Mouse (Mus musculus) embryonic facial prominence, embryonic 14.5 days (tissue): ENCODE measurements around the gene Mymk. TPM values are rescaled to one million over a fixed set of nuclear protein-coding genes. Genes with fewer than 3 reads are reported as not detected.

ENCODE experiments used
- ATAC-seq: fragments of 200-750 bp; cut with Nextera tagmentation; 2 replicates; pipeline ENCODE4 v1.8.0; 2017; ENCODE audit warnings: low read depth, moderate number of reproducible peaks, moderate TSS enrichment
- DNase-seq: peaks from one replicate; pipeline ENCODE4 v3.0.0-alpha.2; 2015; ENCODE audit warnings: low spot score
- H3K27ac ChIP-seq: fragments of 300-500 bp; sonication (generic); replicated peaks from 2 replicates; pipeline ENCODE4 v1.5.1; 2014; ENCODE audit warnings: low read depth, mild to moderate bottlenecking, low read length, moderate library complexity
- H3K27me3 ChIP-seq: fragments of 300-500 bp; sonication (generic); replicated peaks from 2 replicates; pipeline ENCODE4 v1.6.1; 2014; ENCODE audit warnings: low read length; ENCODE audit not compliant: control insufficient read depth, insufficient read depth
- H3K36me3 ChIP-seq: fragments of 300-500 bp; sonication (generic); 2 replicates; pipeline ENCODE4 v1.6.1; 2014; ENCODE audit warnings: low read length, mixed read lengths; ENCODE audit not compliant: control insufficient read depth, insufficient read depth
- H3K4me1 ChIP-seq: fragments of 300-500 bp; sonication (generic); 2 replicates; pipeline ENCODE4 v1.6.1; 2014; ENCODE audit warnings: antibody characterized with exemption, low read length; ENCODE audit not compliant: control insufficient read depth, insufficient read depth
- H3K4me2 ChIP-seq: fragments of 300-500 bp; sonication (generic); 2 replicates; pipeline ENCODE4 v1.6.1; 2014; ENCODE audit warnings: low read depth, mild to moderate bottlenecking, low read length, moderate library complexity, mixed read lengths
- H3K4me3 ChIP-seq: fragments of 300-500 bp; sonication (generic); 2 replicates; pipeline ENCODE4 v1.5.1; 2014; ENCODE audit warnings: low read depth, mild to moderate bottlenecking, low read length
- H3K9ac ChIP-seq: fragments of 300-500 bp; sonication (generic); 2 replicates; pipeline ENCODE4 v1.6.1; 2014; ENCODE audit warnings: low read depth, mild to moderate bottlenecking, low read length, moderate library complexity, mixed read lengths
- H3K9me3 ChIP-seq: fragments of 300-500 bp; sonication (generic); 2 replicates; pipeline ENCODE4 v1.6.1; 2016; ENCODE audit warnings: low read length; ENCODE audit not compliant: control insufficient read depth
- WGBS: fragments of 180-500 bp; shearing (Covaris S2); extraction: QIAGEN DNeasy Blood & Tissue Kit; methylation state at CpG from one replicate; pipeline ENCODE4 v1.1.7; 2014; 5-methylcytosine and 5-hydroxymethylcytosine counted together
- polyA plus RNA-seq: library from polyadenylated mRNA; unstranded; fragments of >200 nt; fragmentation: Nextera tagmentation; extraction: Ambion mirVana; gene quantifications from 2 replicates; pipeline ENCODE4 v1.2.1, GENCODE M21; 2014

The Mymk gene
- polyA plus RNA-seq, 1 experiment from 2014 or later: 111 TPM

- Histone ChIP-seq H3K27me3 (no peaks in the 10 kb centered on the region), H3K4me3 (no peak overlapping the region), H3K9ac (no peak overlapping the region), H3K4me1 (no peaks in the 10 kb centered on the region), H3K36me3 (no peaks in the 10 kb centered on the region), H3K9me3 (no peaks in the 10 kb centered on the region), H3K4me2 (no peak overlapping the region), H3K27ac (no peak overlapping the region)
- DNase-seq (no peak), ATAC-seq (no peak)
- WGBS: 88% methylated on average over 3 of the region's 3 CpGs
Observed at GRCm38 (mm10) chr2:27026332-27026731, 45.6 kb downstream of the Mymk start.

- ATAC-seq: no peak
- WGBS: 86% methylated on average over 3 of the region's 3 CpGs
Observed at GRCm38 (mm10) chr2:27025545-27025944, 46.4 kb downstream of the Mymk start.

DNA sequence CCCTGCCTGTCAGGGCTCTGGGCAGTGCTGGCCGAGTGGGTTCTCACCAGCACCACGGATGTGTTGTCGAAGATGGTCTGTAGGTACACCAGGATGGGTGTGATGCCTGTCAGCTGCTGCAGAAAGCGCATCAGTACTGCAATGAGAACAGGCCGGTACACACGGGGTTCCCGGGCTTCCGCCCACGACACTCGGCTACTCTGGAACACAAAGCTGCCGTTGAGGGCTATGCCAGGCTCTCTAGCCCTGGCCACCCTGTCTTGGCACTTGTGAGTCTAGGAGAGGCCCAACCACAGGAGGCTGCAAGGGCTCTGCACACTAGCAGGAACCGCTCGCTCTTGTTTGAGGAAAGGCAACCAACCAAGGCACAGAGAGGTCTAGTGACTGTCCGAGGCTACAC lies 47.8 kb downstream of the Mymk start:
- peaks cover 20% of the 10 kb centered on the region; the same call in 1 of the 2 replicates for H3K36me3 ChIP-seq
- 82% methylated on average over 14 of the region's 14 CpGs for WGBS
- ATAC-seq: no peak

More at GRCm38 (mm10) chr2:27025545-27025944, 46.4 kb downstream of the Mymk start:
- Histone ChIP-seq H3K27me3 (no peaks in the 10 kb centered on the region), H3K9me3 (no peaks in the 10 kb centered on the region), H3K4me3 (no peak overlapping the region), H3K36me3 (peaks cover 7% of the 10 kb centered on the region; the same call in 1 of the 2 replicates), H3K9ac (no peak overlapping the region), H3K27ac (no peak overlapping the region), H3K4me1 (no peaks in the 10 kb centered on the region), H3K4me2 (no peak overlapping the region)
- DNase-seq: no peak

DNA sequence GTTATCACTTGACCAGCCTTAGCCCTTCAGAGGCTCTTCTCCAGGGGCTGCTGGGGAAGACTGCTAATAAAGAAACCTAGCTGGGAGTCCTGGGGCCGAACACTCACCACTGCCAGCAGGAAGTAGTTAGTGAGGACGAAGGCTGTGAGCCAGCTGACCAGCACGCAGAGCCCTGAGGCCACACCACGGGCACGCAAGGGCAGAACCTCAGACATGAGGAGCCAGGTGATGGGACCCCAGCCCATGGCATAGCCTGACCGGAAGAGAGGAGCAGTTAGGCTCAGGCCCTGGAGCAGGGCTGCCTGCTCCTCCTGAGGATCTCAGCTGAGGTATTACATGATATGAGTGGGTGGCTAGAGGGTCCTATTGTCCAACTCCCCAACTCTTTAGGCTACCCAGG lies 49.4 kb downstream of the Mymk start:
- Histone ChIP-seq H3K4me3 (no peak overlapping the region), H3K4me1 (no peaks in the 10 kb centered on the region), H3K9me3 (no peaks in the 10 kb centered on the region), H3K27ac (no peak overlapping the region), H3K27me3 (no peaks in the 10 kb centered on the region), H3K4me2 (no peak overlapping the region), H3K9ac (no peak overlapping the region), H3K36me3 (peaks cover 35% of the 10 kb centered on the region)
- ATAC-seq (no peak), DNase-seq (no peak)
- 80% methylated on average over 4 of the region's 6 CpGs for WGBS

More for the DNA sequence above, 47.8 kb downstream of the Mymk start:
- Histone ChIP-seq H3K4me1 (no peaks in the 10 kb centered on the region), H3K27ac (no peak overlapping the region), H3K4me2 (no peak overlapping the region), H3K27me3 (no peaks in the 10 kb centered on the region), H3K9me3 (no peaks in the 10 kb centered on the region), H3K9ac (peak overlapping the region; percentile 6; the same call in 1 of the 2 replicates), H3K4me3 (no peak overlapping the region)
- DNase-seq: no peak

- no peak overlapping the region for H3K4me3 ChIP-seq
- 67% methylated on average over 1 of the region's 1 CpGs for WGBS
- no peak overlapping the region for H3K4me2 ChIP-seq
- ATAC-seq: no peak
- H3K36me3 ChIP-seq: peaks cover 50% of the 10 kb centered on the region
- no peak overlapping the region for H3K27ac ChIP-seq
- H3K27me3 ChIP-seq: no peaks in the 10 kb centered on the region
- DNase-seq: no peak
- H3K9ac ChIP-seq: no peak overlapping the region
- no peaks in the 10 kb centered on the region for H3K4me1 ChIP-seq
- no peaks in the 10 kb centered on the region for H3K9me3 ChIP-seq
Observed at GRCm38 (mm10) chr2:27021103-27021502, 50.9 kb downstream of the Mymk start.

GRCm38 (mm10) chr2:27019530-27019929 lies 52.4 kb downstream of the Mymk start:
- Histone ChIP-seq H3K9me3 (no peaks in the 10 kb centered on the region), H3K27ac (no peak overlapping the region), H3K4me1 (no peaks in the 10 kb centered on the region), H3K9ac (no peak overlapping the region), H3K36me3 (peaks cover 66% of the 10 kb centered on the region), H3K4me3 (no peak overlapping the region), H3K27me3 (no peaks in the 10 kb centered on the region), H3K4me2 (no peak overlapping the region)
- WGBS: 83% methylated on average over 2 of the region's 2 CpGs
- ATAC-seq (no peak), DNase-seq (no peak)

DNA sequence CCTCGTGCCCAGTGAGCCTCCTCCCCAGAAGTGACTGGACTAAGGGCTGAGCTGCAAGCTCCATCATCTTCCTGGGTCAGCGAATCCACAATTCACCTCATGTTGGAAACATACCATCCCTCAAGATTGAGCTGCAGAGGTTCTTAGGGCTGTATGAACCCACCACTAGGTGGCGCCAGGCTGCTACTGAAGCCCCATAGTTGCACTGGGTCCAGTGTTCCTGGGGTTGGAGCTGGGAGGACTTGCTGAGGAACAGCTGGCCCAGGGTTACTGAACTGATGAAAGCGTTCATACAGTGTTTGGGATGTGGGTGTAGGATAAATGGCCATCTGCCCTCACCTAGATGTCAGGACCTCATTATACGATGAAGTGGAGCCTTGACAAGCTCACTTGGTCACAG lies 54.2 kb downstream of the Mymk start:
- 50% methylated on average over 5 of the region's 5 CpGs for WGBS
- Histone ChIP-seq H3K36me3 (peaks cover 80% of the 10 kb centered on the region), H3K27me3 (no peaks in the 10 kb centered on the region), H3K4me1 (no peaks in the 10 kb centered on the region), H3K27ac (no peak overlapping the region), H3K9ac (no peak overlapping the region), H3K4me2 (no peak overlapping the region), H3K4me3 (no peak overlapping the region), H3K9me3 (no peaks in the 10 kb centered on the region)
- DNase-seq (peak; percentile 67), ATAC-seq (peak; percentile 71)

Other genes starting within 250 kb of the Mymk start
- not detected in 2 replicates for gene Abo, start 207.2 kb downstream of the Mymk start, polyA plus RNA-seq
- 14.4 and 15.4 TPM in 2 replicates for gene Surf6, start 169.3 kb downstream of the Mymk start, polyA plus RNA-seq
- gene Med22, start 161.5 kb downstream of the Mymk start, polyA plus RNA-seq: 30.6 and 36.3 TPM in 2 replicates
- 667 and 701 TPM in 2 replicates for gene Rpl7a, start 161.4 kb downstream of the Mymk start, polyA plus RNA-seq
- gene Surf2, start 155.8 kb downstream of the Mymk start, polyA plus RNA-seq: 31.2 and 34.3 TPM in 2 replicates
- gene Surf1, start 155.6 kb downstream of the Mymk start, polyA plus RNA-seq: 42.9 and 50.8 TPM in 2 replicates
- 272 and 273 TPM in 2 replicates for gene Surf4, start 138.3 kb downstream of the Mymk start, polyA plus RNA-seq
- gene Stkld1, start 138.1 kb downstream of the Mymk start, polyA plus RNA-seq: 0.07 and 0.16 TPM in 2 replicates
- gene Rexo4, start 107.8 kb downstream of the Mymk start, polyA plus RNA-seq: 39.5 and 40.8 TPM in 2 replicates
- gene Adamts13, start 98.8 kb downstream of the Mymk start, polyA plus RNA-seq: not detected in 2 replicates
- gene Cacfd1, start 62.3 kb downstream of the Mymk start, polyA plus RNA-seq: 57.6 and 65.0 TPM in 2 replicates
- gene Slc2a6, start 44.2 kb downstream of the Mymk start, polyA plus RNA-seq: 0.63 and 1.4 TPM in 2 replicates
- gene Adamtsl2, start 7.2 kb upstream of the Mymk start, polyA plus RNA-seq: 4.6 and 8.0 TPM in 2 replicates
- 0.31 and 0.35 TPM in 2 replicates for gene Fam163b, start 70.3 kb upstream of the Mymk start, polyA plus RNA-seq
- 2.1 and 3.9 TPM in 2 replicates for gene Dbh, start 93.1 kb upstream of the Mymk start, polyA plus RNA-seq
- gene Sardh, start 176.2 kb upstream of the Mymk start, polyA plus RNA-seq: 10.2 and 10.7 TPM in 2 replicates